Mouse (Mus musculus) heart, adult 8-10 months (tissue): Measurements from ENCODE around the gene Parp3. TPM values are rescaled to one million over a fixed set of nuclear protein-coding genes. Genes with fewer than 3 reads are reported as not detected.
A peak's percentile ranks its signal among the peaks of the same experiment; 100 is the strongest.

ENCODE experiments used
- DNase-seq: peaks from one replicate; pipeline ENCODE4 v3.0.0; 2022; ENCODE audit warnings: low spot score
- total RNA-seq, 4 experiments: library from RNA; stranded (reverse); gene quantifications; 2 replicates each; pipeline ENCODE4 v1.2.4; 2022

Parp3 gene
- total RNA-seq, 4 experiments from 2014 or later = 32.5 to 56.0 (median 41.7) TPM

DNA sequence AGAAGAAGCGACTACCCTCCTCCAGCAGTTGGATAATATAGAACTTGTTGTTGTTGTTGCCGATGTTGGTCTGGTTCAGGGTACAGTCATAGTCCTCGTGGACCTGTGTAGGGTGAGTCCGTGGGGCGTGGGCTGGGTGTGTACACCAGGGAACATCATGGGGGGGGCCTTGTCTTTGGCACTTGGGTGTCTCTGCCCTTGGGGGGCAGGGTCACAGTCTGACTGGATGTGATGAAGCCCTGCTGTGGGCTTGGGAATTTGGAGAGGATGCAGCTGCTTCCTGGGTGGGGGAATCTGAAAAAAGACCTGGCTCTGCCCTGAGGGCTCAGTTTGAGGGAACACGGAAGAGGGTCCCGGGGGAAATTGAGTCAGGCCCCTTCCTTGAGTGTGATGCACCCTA is 1.7 kb downstream of the Parp3 start:
- no peak for DNase-seq

DNA sequence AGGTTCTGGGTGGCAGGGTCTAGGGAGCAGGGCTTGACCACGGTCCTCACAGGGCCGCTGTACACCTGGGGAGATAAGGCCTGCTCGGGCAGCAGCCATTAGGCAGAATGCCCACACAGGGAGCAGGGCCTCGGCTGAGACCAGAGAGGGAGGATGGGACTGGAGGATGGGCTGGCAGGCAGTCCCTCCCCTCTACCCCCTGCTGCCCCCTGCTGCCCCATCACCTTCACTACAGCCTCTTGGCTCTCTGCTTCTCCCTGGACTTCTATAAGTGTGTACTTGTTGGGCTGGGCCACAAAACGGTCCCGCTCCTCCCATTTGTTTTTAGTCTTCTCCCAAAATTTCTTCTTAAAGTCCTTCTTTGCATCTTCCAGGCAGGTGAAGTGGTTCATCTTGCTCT is 2.3 kb downstream of the Parp3 start:
- no peak for DNase-seq

- DNase-seq = no peak
Observed at GRCm38 (mm10) chr9:106473753-106474105, 3.0 kb downstream of the Parp3 start.

DNA sequence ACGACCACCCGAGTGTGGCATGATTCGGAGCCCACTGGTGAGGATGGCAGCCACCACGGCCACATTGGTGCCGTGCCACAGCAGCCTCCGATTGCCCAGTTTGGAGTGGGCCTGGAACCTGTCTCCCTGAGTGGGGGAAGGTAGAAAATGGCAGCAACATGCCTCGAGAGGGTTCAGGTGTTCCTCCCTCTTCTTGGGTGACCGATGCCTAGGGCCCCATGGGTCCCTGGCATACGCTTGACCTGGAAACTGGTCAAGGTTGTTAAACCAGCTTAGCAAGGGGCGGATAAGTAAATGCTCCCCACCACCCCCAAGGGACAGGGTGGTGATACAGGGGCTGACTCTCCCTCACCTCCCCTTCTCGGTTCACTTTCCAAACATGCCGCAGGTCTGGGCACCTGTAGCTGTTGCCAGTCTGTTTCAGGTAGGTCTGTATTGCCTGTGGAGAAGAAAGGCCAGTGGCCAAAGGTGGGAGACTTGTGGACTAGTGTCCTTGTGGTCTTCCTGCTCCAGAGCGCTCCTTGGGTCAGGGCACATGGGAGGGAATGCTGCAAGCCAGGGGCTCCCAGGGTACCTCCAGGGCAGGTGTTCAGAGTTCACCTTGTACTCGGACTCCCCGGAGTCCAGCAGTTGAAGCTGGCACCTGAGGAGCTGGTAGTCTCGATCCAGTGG is 3.5 kb downstream of the Parp3 start:
- no peak for DNase-seq

- no peak for DNase-seq
Observed at GRCm38 (mm10) chr9:106472321-106472720, 4.4 kb downstream of the Parp3 start.

GRCm38 (mm10) chr9:106471892-106472291 is 4.9 kb downstream of the Parp3 start:
- DNase-seq = peak; percentile 76

DNA sequence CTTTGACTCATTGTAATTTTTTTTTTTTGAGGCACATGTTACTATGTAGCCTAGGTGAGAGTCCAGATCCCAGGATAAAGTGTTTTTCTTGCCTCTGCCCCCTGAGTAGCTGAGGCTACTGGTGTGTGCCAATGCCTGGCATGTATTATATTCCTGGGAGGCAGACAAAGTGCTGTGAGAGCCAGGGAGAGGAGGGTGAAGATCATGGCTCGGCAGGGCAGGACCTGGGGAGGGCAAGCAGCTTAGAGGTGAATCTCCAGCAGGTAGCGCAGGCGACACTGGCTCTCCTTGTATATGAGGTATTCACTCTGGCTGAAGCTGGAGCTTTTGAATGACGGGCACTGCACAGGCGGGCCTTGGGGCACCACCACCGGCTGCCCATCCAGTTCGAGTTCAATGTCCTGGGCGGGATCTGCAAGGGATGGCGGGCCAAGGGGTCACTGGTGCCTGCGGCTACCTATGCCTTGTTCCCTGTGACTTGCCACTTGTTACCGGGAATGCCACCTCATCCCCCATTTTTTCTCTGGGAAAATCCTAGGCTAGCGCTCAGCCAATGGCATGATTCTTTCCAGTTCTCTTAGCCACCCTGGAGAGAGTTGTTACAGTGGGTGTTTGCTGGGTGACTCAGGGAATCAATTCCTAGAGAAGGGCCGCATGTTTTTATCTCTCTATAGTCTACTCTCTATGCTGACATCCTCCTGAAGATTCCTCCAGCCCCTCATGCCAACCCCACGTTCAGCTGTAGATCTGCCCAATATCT is 5.6 kb downstream of the Parp3 start:
- no peak for DNase-seq

GRCm38 (mm10) chr9:106469776-106470175 is 7.0 kb downstream of the Parp3 start:
- DNase-seq = no peak

- DNase-seq = no peak
Observed at GRCm38 (mm10) chr9:106469317-106469716, 7.4 kb downstream of the Parp3 start.

DNA sequence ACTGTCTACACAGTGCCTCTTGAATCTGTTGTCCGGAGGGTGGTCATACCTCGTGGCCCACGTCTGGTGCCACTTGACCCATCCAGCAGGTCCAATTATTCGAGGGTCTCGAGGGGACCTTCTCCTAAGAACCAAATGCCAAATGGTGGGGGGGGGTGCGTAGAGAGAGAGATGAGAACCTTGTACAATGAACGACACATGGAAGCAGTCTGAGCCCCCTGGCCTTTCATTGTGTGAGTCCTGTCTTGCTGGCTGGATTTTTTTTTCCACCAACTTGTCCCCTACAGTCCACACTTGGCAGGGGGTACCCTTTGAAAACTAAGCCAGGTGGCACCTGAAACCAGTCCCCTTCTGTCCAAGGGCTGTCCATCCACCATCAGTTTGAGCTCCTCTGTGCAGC is 9.0 kb downstream of the Parp3 start:
- no peak for DNase-seq

DNA sequence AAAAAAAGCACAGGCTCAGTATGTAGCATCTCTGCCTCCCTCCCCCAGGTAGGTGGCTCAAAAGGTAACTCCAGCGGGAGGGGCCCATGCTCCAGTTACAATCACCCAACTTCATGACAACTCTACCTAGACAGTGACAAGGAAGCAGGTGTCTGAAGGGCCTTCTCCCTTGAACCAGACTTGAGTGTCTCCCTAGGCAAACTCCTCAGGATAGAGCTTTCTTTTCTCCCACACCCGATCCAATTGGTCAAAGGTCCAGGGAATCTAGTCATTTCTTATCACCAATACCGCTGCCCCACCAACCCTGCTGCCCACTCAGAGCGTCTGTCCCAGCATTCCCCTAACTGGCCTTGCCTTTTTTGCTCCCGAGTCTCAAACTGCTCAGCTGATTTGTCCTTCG is 10.0 kb downstream of the Parp3 start:
- no peak for DNase-seq

DNA sequence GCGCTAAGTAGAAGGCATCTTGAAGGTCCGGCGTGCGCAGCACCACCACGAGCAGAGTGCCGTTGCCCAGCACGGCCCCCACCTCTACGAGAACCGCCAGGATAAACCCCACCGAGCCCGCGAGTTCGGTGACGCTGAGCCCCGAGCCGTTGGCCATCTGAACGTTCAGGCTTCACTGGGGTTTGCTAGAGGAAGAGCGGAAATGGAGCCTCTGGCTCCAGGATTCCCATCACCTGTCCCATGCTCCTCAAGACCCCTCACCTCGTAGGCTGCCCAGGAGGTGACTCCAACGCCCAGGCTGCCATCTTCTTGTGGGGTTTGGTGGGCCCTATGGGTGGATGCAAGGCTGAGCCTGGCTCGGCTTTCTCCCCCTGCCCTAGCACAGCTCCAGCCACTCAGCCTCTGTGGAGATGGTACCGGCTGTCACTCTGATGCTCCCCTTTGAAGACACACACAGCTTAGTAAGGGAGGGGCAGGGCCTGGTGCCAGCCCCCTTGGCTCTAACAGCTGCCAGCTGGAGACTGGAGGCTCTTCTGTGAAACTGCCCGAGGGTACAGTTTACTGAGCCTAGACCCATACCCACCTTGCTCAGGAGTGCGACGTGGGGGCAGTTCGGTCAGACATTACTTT is 11.1 kb downstream of the Parp3 start, which contains the start of gene Gpr62:
Gene Gpr62, minus strand, starts transcription at position 368 of the 630 bp plus-strand sequence.
- no peak for DNase-seq

- no peak for DNase-seq
Observed at GRCm38 (mm10) chr9:106464751-106465541, 11.8 kb downstream of the Parp3 start.

- no peak for DNase-seq
Observed at GRCm38 (mm10) chr9:106463122-106464063, 13.4 kb downstream of the Parp3 start.

- DNase-seq = no peak
Observed at GRCm38 (mm10) chr9:106462430-106462800, 14.3 kb downstream of the Parp3 start.

DNA sequence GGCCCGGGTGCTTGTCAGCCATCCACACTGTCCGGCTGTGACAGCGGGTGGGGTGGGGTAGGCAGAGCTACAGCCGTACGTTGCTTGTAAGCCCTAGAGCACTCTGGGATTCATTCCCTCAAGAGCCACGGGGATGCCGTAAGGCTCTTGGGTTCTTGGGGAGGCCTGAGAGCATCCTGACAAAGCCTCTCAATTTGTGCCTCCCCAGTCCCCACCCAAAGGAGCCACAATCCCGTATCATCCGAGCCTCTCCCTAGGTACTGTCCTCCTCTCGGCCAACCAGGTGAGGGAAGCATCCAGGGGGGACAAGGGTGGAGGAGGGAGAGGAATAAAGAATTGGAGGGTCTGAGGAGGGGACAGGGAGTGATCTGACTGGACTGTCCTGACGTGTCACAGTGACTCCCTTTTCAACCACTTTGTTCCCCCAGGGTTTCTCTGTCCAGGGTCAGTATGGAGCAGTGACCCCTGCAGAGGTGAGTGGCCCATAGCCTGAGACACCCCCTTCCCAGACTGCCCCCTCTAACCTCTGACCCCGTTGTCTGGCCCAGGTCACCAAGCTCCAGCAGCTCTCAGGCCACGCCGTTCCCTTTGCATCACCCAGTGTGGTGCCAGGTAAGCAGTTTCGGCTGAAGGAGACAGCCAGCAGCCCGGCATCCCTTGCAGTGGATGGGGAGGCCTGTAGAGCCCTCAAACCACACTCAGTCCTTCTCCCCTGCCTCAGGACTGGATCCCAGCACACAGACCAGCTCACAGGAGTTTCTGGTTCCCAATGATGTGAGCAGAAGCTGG is 14.9 kb downstream of the Parp3 start:
- no peak for DNase-seq

DNA sequence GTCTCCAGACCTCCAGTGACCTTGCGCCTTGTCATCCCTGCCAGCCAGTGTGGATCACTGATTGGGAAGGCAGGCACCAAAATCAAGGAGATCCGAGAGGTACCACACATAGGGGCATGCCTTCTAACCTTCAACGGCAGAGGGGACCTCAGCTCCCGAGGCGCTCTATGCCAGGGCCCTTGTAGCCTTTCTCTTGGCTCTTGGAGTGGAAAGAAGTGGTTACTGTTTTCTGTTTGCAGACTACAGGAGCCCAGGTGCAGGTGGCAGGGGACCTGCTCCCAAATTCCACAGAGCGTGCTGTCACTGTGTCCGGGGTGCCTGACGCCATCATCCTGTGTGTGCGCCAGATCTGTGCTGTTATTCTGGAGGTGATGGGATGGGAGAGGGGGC is 15.7 kb downstream of the Parp3 start:
- DNase-seq = no peak

- DNase-seq = no peak
Observed at GRCm38 (mm10) chr9:106460401-106461025, 16.2 kb downstream of the Parp3 start.

- no peak for DNase-seq
Observed at GRCm38 (mm10) chr9:106459946-106460345, 16.8 kb downstream of the Parp3 start.

DNA sequence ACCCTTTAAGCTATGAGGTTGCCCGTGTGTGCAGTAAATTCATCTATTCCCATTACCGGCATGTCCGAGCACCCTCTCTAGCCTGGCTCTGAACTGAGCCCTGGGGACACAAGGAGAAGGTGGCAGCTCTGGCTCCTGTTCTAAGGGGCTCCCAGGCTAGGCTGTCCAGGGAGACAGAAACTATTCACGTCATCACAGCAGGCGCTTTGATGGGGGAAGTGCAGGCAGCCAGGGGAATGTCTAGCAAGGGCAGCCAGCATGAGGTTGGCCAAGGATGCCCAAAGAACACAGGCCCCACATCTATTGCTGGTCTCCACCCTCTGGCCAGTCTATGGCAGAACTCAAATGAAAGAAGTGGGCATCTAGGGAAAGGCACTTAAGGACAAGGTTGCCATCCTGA is 18.8 kb downstream of the Parp3 start:
- no peak for DNase-seq
